Mouse (Mus musculus) megakaryocyte, embryonic 14.5 days (primary cell): ENCODE results near the gene Slc5a2.

Source experiments
- FLI1 ChIP-seq: IDR thresholded peaks from 2 replicates; pipeline ENCODE4 v1.6.1; 2012; ENCODE audit warnings: low read length, inconsistent platforms, mixed read lengths
- GATA1 ChIP-seq: IDR thresholded peaks from 3 replicates; pipeline ENCODE4 v1.6.1; 2012; ENCODE audit warnings: mixed read lengths, low read length, inconsistent platforms, borderline replicate concordance

DNA sequence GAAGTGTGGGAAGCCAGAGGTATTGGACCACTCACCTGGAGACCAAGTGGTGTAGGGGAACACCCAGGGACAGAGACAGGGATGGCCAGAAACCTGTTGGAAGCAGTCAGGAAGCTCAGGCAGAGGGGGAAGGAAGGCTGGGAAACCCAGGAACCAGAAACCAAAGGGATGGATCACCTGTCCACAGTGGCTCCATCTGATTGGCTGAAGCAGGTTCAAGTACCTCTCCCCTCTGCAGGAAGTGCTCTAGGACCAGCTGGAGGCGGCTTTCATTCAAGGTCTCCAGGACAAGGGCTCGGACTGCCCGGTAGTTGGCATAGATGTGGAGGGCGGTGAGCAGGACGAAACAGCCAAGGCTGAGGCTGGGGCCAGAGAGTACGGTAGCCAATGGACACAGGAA lies 10.6 kb downstream of the Slc5a2 start:
- TF ChIP-seq GATA1: no peak
- no peak for TF ChIP-seq FLI1
